Mouse (Mus musculus): ENCODE measurements around the gene 2510039O18Rik.

Gene 2510039O18Rik

GRCm38 (mm10) chr4:147940576-147941044 lies at the start of gene 2510039O18Rik:
2510039O18Rik (plus strand) TSS chr4:147940895.
- in situ Hi-C loops (cut with MboI, MseI): no loop called here

- in situ Hi-C loops (cut with MboI, MseI): no loop called here
These were observed 44.8 kb upstream of the 2510039O18Rik start for GRCm38 (mm10) chr4:147895815-147896330.

- in situ Hi-C loops (cut with MboI, MseI): no loop called here
These were observed 44.3 kb upstream of the 2510039O18Rik start for GRCm38 (mm10) chr4:147896411-147896810.

GRCm38 (mm10) chr4:147897348-147897747 lies 43.3 kb upstream of the 2510039O18Rik start:
- in situ Hi-C loops (cut with MboI, MseI): no loop called here

- in situ Hi-C loops (cut with MboI, MseI): no loop called here
These were observed 40.2 kb upstream of the 2510039O18Rik start for GRCm38 (mm10) chr4:147900452-147900851.

- in situ Hi-C loops (cut with MboI, MseI): no loop called here
These were observed 37.7 kb upstream of the 2510039O18Rik start for GRCm38 (mm10) chr4:147902906-147903500.

GRCm38 (mm10) chr4:147903601-147904000 lies 37.1 kb upstream of the 2510039O18Rik start:
- in situ Hi-C loops (cut with MboI, MseI): no loop called here

- in situ Hi-C loops (cut with MboI, MseI): no loop called here
These were observed 36.2 kb upstream of the 2510039O18Rik start, which contains the start of gene Mfn2 for GRCm38 (mm10) chr4:147904313-147905089. Mfn2 (minus strand) TSS chr4:147904704.

- in situ Hi-C loops (cut with MboI, MseI): no loop called here
These were observed 35.5 kb upstream of the 2510039O18Rik start for GRCm38 (mm10) chr4:147905090-147905659.

- in situ Hi-C loops (cut with MboI, MseI): no loop called here
These were observed 34.5 kb upstream of the 2510039O18Rik start for GRCm38 (mm10) chr4:147906230-147906629.

GRCm38 (mm10) chr4:147909486-147909885 lies 31.2 kb upstream of the 2510039O18Rik start:
- in situ Hi-C loops (cut with MboI, MseI): no loop called here

GRCm38 (mm10) chr4:147918459-147919121 lies 22.1 kb upstream of the 2510039O18Rik start:
- in situ Hi-C loops (cut with MboI, MseI): no loop called here

GRCm38 (mm10) chr4:147920973-147921372 lies 19.7 kb upstream of the 2510039O18Rik start:
- in situ Hi-C loops (cut with MboI, MseI): no loop called here

- in situ Hi-C loops (cut with MboI, MseI): no loop called here
These were observed 18.4 kb upstream of the 2510039O18Rik start for GRCm38 (mm10) chr4:147922341-147922740.

- in situ Hi-C loops (cut with MboI, MseI): no loop called here
These were observed 13.0 kb upstream of the 2510039O18Rik start for GRCm38 (mm10) chr4:147927705-147928104.

GRCm38 (mm10) chr4:147928136-147928535 lies 12.6 kb upstream of the 2510039O18Rik start:
- in situ Hi-C loops (cut with MboI, MseI): no loop called here

GRCm38 (mm10) chr4:147928540-147928939 lies 12.2 kb upstream of the 2510039O18Rik start:
- in situ Hi-C loops (cut with MboI, MseI): no loop called here

GRCm38 (mm10) chr4:147930946-147931345 lies 9.7 kb upstream of the 2510039O18Rik start:
- in situ Hi-C loops (cut with MboI, MseI): no loop called here

GRCm38 (mm10) chr4:147934134-147934533 lies 6.6 kb upstream of the 2510039O18Rik start:
- in situ Hi-C loops (cut with MboI, MseI): no loop called here

GRCm38 (mm10) chr4:147934611-147935010 lies 6.1 kb upstream of the 2510039O18Rik start:
- in situ Hi-C loops (cut with MboI, MseI): no loop called here

GRCm38 (mm10) chr4:147935904-147936303 lies 4.8 kb upstream of the 2510039O18Rik start:
- in situ Hi-C loops (cut with MboI, MseI): no loop called here
